Comparison of ENCODE assay signal across 8 mouse cellular contexts in genomic region chr17:5212166-5212565, GRCm38 (mm10).
DNase-seq lines count a peak whose midpoint lies in the region; ATAC-seq and TF ChIP-seq lines count a peak whose summit lies in the region.

No protein-coding gene starts in this region.

- no peaks in the 10 kb centered on the region for H3K27me3 ChIP-seq in kidney, adult 2 months (replicated peaks; ENCODE audit: control insufficient read depth, insufficient read depth, low read length)
- H3K27me3 ChIP-seq in kidney, embryonic 14.5 days (ENCODE audit: control insufficient read depth, insufficient read depth, low read length): no peaks in the 10 kb centered on the region

- TF ChIP-seq POLR2A in kidney, adult 2 months (IDR thresholded peaks at IDR 0.05; ENCODE audit: low read depth, low read length): no peak

- no peaks in the 10 kb centered on the region for H3K36me3 ChIP-seq in kidney, adult 2 months (ENCODE audit: control insufficient read depth, insufficient read depth, low read length)
- no peaks in the 10 kb centered on the region for H3K36me3 ChIP-seq in kidney, embryonic 14.5 days (ENCODE audit: control insufficient read depth, insufficient read depth, low read length)

- no peak for ATAC-seq in kidney, embryonic 14.5 days (ENCODE audit: low FRiP score, low TSS enrichment)
- no peak for ATAC-seq in granulocyte monocyte progenitor cell, adult 5-6 weeks (replicated peaks; ENCODE audit: poor library complexity, severe bottlenecking)

- DNase-seq in kidney, adult 2 months: peak; percentile 75
- DNase-seq in adrenal gland, postnatal 25 days: peak; percentile 74
- peak; percentile 76 for DNase-seq in gastrocnemius, adult 2 months
- peak; percentile 42 for DNase-seq in lung, postnatal 25 days (ENCODE audit: low spot score)
- DNase-seq in c-Kit-positive CD71-positive TER-119-positive erythroid progenitor cells, embryonic 14.5 days (ENCODE audit: low spot score): no peak
- DNase-seq in layer of hippocampus, adult 9-11 months: no peak

- no peak overlapping the region for H3K27ac ChIP-seq in kidney, adult 2 months (ENCODE audit: insufficient read depth, low read depth, low read length)
- H3K27ac ChIP-seq in kidney, embryonic 14.5 days (ENCODE audit: low read depth, low read length): no peak overlapping the region
- no peak overlapping the region for H3K27ac ChIP-seq in gastrocnemius, adult 2 months

- no peak for TF ChIP-seq CTCF in kidney, adult 2 months (conservative IDR thresholded peaks at IDR 0.05; ENCODE audit: insufficient read depth, insufficient read length, low read depth, low read length)
- no peak for TF ChIP-seq CTCF in gastrocnemius, adult 2 months (IDR thresholded peaks at IDR 0.05)

- WGBS in kidney, adult 2 months: 47% methylated on average over 12 of the region's 12 CpGs
- WGBS in kidney, embryonic 14.5 days: 74% methylated on average over 12 of the region's 12 CpGs

- intact Hi-C loops in gastrocnemius, adult 2 months (cut with DNase I): no loop called here

- H3K9me3 ChIP-seq in kidney, embryonic 14.5 days (ENCODE audit: control insufficient read depth, low read length): no peaks in the 10 kb centered on the region

- no peak overlapping the region for H3K9ac ChIP-seq in kidney, embryonic 14.5 days (ENCODE audit: low read depth, low read length)

- no peak overlapping the region for H3K4me2 ChIP-seq in kidney, embryonic 14.5 days (replicated peaks; ENCODE audit: low read depth, low read length)

- H3K4me3 ChIP-seq in kidney, adult 2 months (ENCODE audit: insufficient read depth, low read depth, low read length): no peak overlapping the region
- no peak overlapping the region for H3K4me3 ChIP-seq in kidney, embryonic 14.5 days (ENCODE audit: low read length)
- no peak overlapping the region for H3K4me3 ChIP-seq in gastrocnemius, adult 2 months

- peaks cover 23% of the 10 kb centered on the region for H3K4me1 ChIP-seq in kidney, adult 2 months (ENCODE audit: control insufficient read depth, insufficient read depth, low read length)
- peaks cover 26% of the 10 kb centered on the region for H3K4me1 ChIP-seq in kidney, embryonic 14.5 days (ENCODE audit: control insufficient read depth, insufficient read depth, low read length)

Comparison
In these comparisons a context has a peak if more than half of its experiments do, and no peak if none do; other contexts are left out.
1. DNase-seq: peak in kidney, adult 2 months (single experiment), adrenal gland, postnatal 25 days (single experiment), gastrocnemius, adult 2 months (single experiment) and lung, postnatal 25 days (single experiment); none in c-Kit-positive CD71-positive TER-119-positive erythroid progenitor cells, embryonic 14.5 days (single experiment) and layer of hippocampus, adult 9-11 months (single experiment).